12 mouse cellular contexts compared by ENCODE assay signal in genomic region chr7:118266099-118266498, GRCm38 (mm10). TPM values are rescaled to one million over a fixed set of nuclear protein-coding genes. Genes with fewer than 3 reads are reported as not detected.
DNase-seq lines count a peak whose midpoint lies in the region; ATAC-seq and TF ChIP-seq lines count a peak whose summit lies in the region.
"Had no signal": no experiment of that assay in that cellular context is flagged by ENCODE, and none has a peak within 500 bp of the region (broad histone marks: within the 10 kb centered on the region; RNA-seq: fewer than 3 reads in every experiment).

No protein-coding gene starts in this region.

- intact Hi-C loops in heart, adult 2 months (cut with DNase I) = no loop called here
- intact Hi-C loops in gastrocnemius, adult 2 months (cut with DNase I) = no loop called here

- H3K9me3 ChIP-seq in heart, embryonic 10.5 days = no peaks in the 10 kb centered on the region
- no peaks in the 10 kb centered on the region for H3K9me3 ChIP-seq in liver, embryonic 11.5 days (ENCODE audit: control insufficient read depth, low read length)
- H3K9me3 ChIP-seq in forebrain, embryonic 11.5 days (ENCODE audit: control insufficient read depth, low read length) = no peaks in the 10 kb centered on the region
- H3K9me3 ChIP-seq: lung, embryonic 15.5 days; stomach, embryonic 15.5 days had no signal

- no peaks in the 10 kb centered on the region for H3K36me3 ChIP-seq in heart, adult 2 months (ENCODE audit: control insufficient read depth, insufficient read depth, low read length)
- H3K36me3 ChIP-seq in heart, embryonic 10.5 days = no peaks in the 10 kb centered on the region
- H3K36me3 ChIP-seq in liver, embryonic 11.5 days (ENCODE audit: control insufficient read depth, insufficient read depth, low read length) = no peaks in the 10 kb centered on the region
- no peaks in the 10 kb centered on the region for H3K36me3 ChIP-seq in forebrain, embryonic 11.5 days (ENCODE audit: control insufficient read depth, insufficient read depth, low read length)
- H3K36me3 ChIP-seq: lung, embryonic 15.5 days; stomach, embryonic 15.5 days had no signal

- TF ChIP-seq POLR2A in heart, adult 2 months (IDR thresholded peaks at IDR 0.05; ENCODE audit: insufficient read depth, low read depth, low read length) = no peak

- peak; percentile 87 for ATAC-seq in liver, embryonic 11.5 days (replicated peaks; ENCODE audit: low FRiP score)
- no peak for ATAC-seq in monocyte, adult 5-6 weeks (replicated peaks; ENCODE audit: insufficient number of reproducible peaks, low FRiP score, low TSS enrichment, poor library complexity, severe bottlenecking)
- ATAC-seq in forebrain, embryonic 11.5 days (replicated peaks; ENCODE audit: low FRiP score) = no peak

- no peaks in the 10 kb centered on the region for H3K4me1 ChIP-seq in heart, adult 2 months (ENCODE audit: control insufficient read depth, insufficient read depth, low read length)
- H3K4me1 ChIP-seq in heart, embryonic 10.5 days = 0 out of 2 replicates have a peak, but pooled peaks cover 4% of the 10 kb centered on the region
- no peaks in the 10 kb centered on the region; the same call in 1 of the 2 replicates for H3K4me1 ChIP-seq in liver, embryonic 11.5 days (replicated peaks; ENCODE audit: control insufficient read depth, insufficient read depth, low read length)
- H3K4me1 ChIP-seq in forebrain, embryonic 11.5 days (replicated peaks; ENCODE audit: control insufficient read depth, insufficient read depth, low read length) = no peaks in the 10 kb centered on the region
- H3K4me1 ChIP-seq: lung, embryonic 15.5 days; stomach, embryonic 15.5 days had no signal

- TF ChIP-seq EP300 in heart, adult 2 months (IDR thresholded peaks at IDR 0.05; ENCODE audit: insufficient read depth, low read depth, low read length) = no peak

- H3K4me2 ChIP-seq in liver, embryonic 11.5 days = no peak overlapping the region
- H3K4me2 ChIP-seq in forebrain, embryonic 11.5 days (ENCODE audit: low read depth, low read length, severe bottlenecking) = no peak overlapping the region
- H3K4me2 ChIP-seq: lung, embryonic 15.5 days; stomach, embryonic 15.5 days had no signal

- no peaks in the 10 kb centered on the region for H3K27me3 ChIP-seq in heart, adult 2 months (ENCODE audit: control insufficient read depth, insufficient read depth, low read length)
- H3K27me3 ChIP-seq in heart, embryonic 10.5 days (ENCODE audit: insufficient read depth, poor library complexity, severe bottlenecking) = no peaks in the 10 kb centered on the region
- no peaks in the 10 kb centered on the region for H3K27me3 ChIP-seq in liver, embryonic 11.5 days (replicated peaks; ENCODE audit: control insufficient read depth, insufficient read depth, low read length)
- no peaks in the 10 kb centered on the region for H3K27me3 ChIP-seq in forebrain, embryonic 11.5 days (ENCODE audit: control insufficient read depth, insufficient read depth, low read length)
- H3K27me3 ChIP-seq: lung, embryonic 15.5 days; stomach, embryonic 15.5 days had no signal

- DNase-seq in heart, adult 2 months = peak; percentile 71 to 79
- DNase-seq in heart, embryonic 10.5 days (ENCODE audit: low spot score) = no peak
- peak; percentile 61 to 77 for DNase-seq in adrenal gland, postnatal 36 days
- peak; percentile 81 for DNase-seq in gastrocnemius, adult 2 months
- no peak for DNase-seq in liver, embryonic 11.5 days (ENCODE audit: low spot score)
- no peak for DNase-seq in T-cell, adult 2 months (ENCODE audit: low spot score)
- DNase-seq in forebrain, embryonic 11.5 days (ENCODE audit: low spot score) = no peak
- DNase-seq: kidney, adult 9 months; right cerebral cortex, adult 18-20 months had no signal

- H3K9ac ChIP-seq in heart, adult 2 months (ENCODE audit: low read depth, low read length) = no peak overlapping the region
- H3K9ac ChIP-seq in liver, embryonic 11.5 days (ENCODE audit: low read depth, low read length) = no peak overlapping the region
- no peak overlapping the region for H3K9ac ChIP-seq in forebrain, embryonic 11.5 days (ENCODE audit: low read length)
- H3K9ac ChIP-seq: lung, embryonic 15.5 days; stomach, embryonic 15.5 days had no signal

- 44% methylated on average over 6 of the region's 6 CpGs for WGBS in heart, adult 2 months
- 79% methylated on average over 6 of the region's 6 CpGs for WGBS in heart, embryonic 10.5 days
- 69% methylated on average over 6 of the region's 6 CpGs for WGBS in liver, embryonic 11.5 days
- WGBS in forebrain, embryonic 11.5 days = 88% methylated on average over 6 of the region's 6 CpGs

- H3K27ac ChIP-seq in heart, adult 2 months = no peak overlapping the region
- H3K27ac ChIP-seq in heart, embryonic 10.5 days = no peak overlapping the region
- peak overlapping the region; percentile 67 for H3K27ac ChIP-seq in gastrocnemius, adult 2 months
- H3K27ac ChIP-seq in liver, embryonic 11.5 days (ENCODE audit: low read depth, low read length) = no peak overlapping the region
- no peak overlapping the region for H3K27ac ChIP-seq in forebrain, embryonic 11.5 days (ENCODE audit: low read depth, low read length)
- H3K27ac ChIP-seq: lung, embryonic 15.5 days; stomach, embryonic 15.5 days had no signal

- H3K4me3 ChIP-seq in heart, adult 2 months = no peak overlapping the region
- no peak overlapping the region for H3K4me3 ChIP-seq in heart, embryonic 10.5 days
- H3K4me3 ChIP-seq in gastrocnemius, adult 2 months = no peak overlapping the region
- H3K4me3 ChIP-seq in liver, embryonic 11.5 days (ENCODE audit: low read depth, low read length) = no peak overlapping the region
- H3K4me3 ChIP-seq in forebrain, embryonic 11.5 days (ENCODE audit: low read depth, low read length) = no peak overlapping the region
- H3K4me3 ChIP-seq: lung, embryonic 15.5 days; stomach, embryonic 15.5 days had no signal

- no peaks in the 10 kb centered on the region for H3K79me2 ChIP-seq in heart, adult 2 months (replicated peaks; ENCODE audit: control insufficient read depth, insufficient read depth, low read length)

- no peak for TF ChIP-seq CTCF in heart, adult 2 months (IDR thresholded peaks at IDR 0.05)
- TF ChIP-seq CTCF in gastrocnemius, adult 2 months (IDR thresholded peaks at IDR 0.05) = no peak

RNA-seq across cellular contexts. Expression of gene Smg1, which starts 22.6 kb away (rescaled TPM):
- 10 to 100 TPM; 31.3 to 32.4 TPM for total RNA-seq in heart, adult 2 months (2021)
- polyA plus RNA-seq in heart, adult 2 months (2012; rRNA removed) = 12.6 and 23.1 TPM in 2 replicates
- polyA plus RNA-seq in heart, embryonic 10.5 days (2016; fragmentation: Nextera tagmentation; extraction: Ambion mirVana) = 12.4 and 13.6 TPM in 2 replicates
- total RNA-seq in adrenal gland, postnatal 36 days (2021) = 10 to 100 TPM; 42.8 to 49.1 TPM
- 10 to 100 TPM; 31.1 to 32.6 TPM for total RNA-seq in gastrocnemius, adult 2 months (2021)
- polyA plus RNA-seq in liver, embryonic 11.5 days (2014; fragmentation: Nextera tagmentation; extraction: Ambion mirVana) = 14.2 and 14.9 TPM in 2 replicates
- 80.6 to 144 TPM (median 86.0 TPM) in 3 replicates for total RNA-seq in monocyte, adult 5-6 weeks (2017)
- polyA plus RNA-seq in forebrain, embryonic 11.5 days (2014; fragmentation: Nextera tagmentation; extraction: Ambion mirVana) = 20.0 and 22.4 TPM in 2 replicates

Comparison
In these comparisons a context has a peak if more than half of its experiments do, and no peak if none do; other contexts are left out.
1. DNase-seq: peak in heart, adult 2 months (2 of 2), adrenal gland, postnatal 36 days (2 of 2) and gastrocnemius, adult 2 months (single experiment); none in heart, embryonic 10.5 days (single experiment), liver, embryonic 11.5 days (single experiment), T-cell, adult 2 months (single experiment) and forebrain, embryonic 11.5 days (single experiment).